Comparison of ENCODE assay signal across 16 mouse cellular contexts in genomic region chr11:66568386-66568791, GRCm38 (mm10). TPM values are rescaled to one million over a fixed set of nuclear protein-coding genes. Genes with fewer than 3 reads are reported as not detected.
DNase-seq lines count a peak whose midpoint lies in the region; ATAC-seq and TF ChIP-seq lines count a peak whose summit lies in the region.
"Had no signal": no experiment of that assay in that cellular context is flagged by ENCODE, and none has a peak within 500 bp of the region (broad histone marks: within the 10 kb centered on the region; RNA-seq: fewer than 3 reads in every experiment).

No protein-coding gene starts in this region.

- DNase-seq in forebrain, embryonic 11.5 days (ENCODE audit: low spot score), result no peak
- DNase-seq in ES-CJ7 (ENCODE audit: low read depth, low spot score), result peak; percentile 38
- DNase-seq in forebrain, postnatal 0 days, result peak; percentile 49
- peak; percentile 68 for DNase-seq in midbrain, embryonic 14.5 days
- no peak for DNase-seq in adrenal gland, adult 8-10 months
- no peak for DNase-seq in thymus, adult 2 months
- DNase-seq: gastrocnemius, adult 2 months; heart, postnatal 36 days; kidney, adult 18-20 months; kidney, postnatal 4 days; thymus, postnatal 4 days had no signal

- no peak overlapping the region for H3K27ac ChIP-seq in forebrain, embryonic 15.5 days (replicated peaks)
- no peak overlapping the region for H3K27ac ChIP-seq in forebrain, embryonic 11.5 days (ENCODE audit: low read depth, low read length)
- no peak overlapping the region for H3K27ac ChIP-seq in forebrain, postnatal 0 days (ENCODE audit: low read depth, low read length)
- no peak overlapping the region for H3K27ac ChIP-seq in midbrain, embryonic 14.5 days (replicated peaks; ENCODE audit: low read depth, low read length)
- no peak overlapping the region for H3K27ac ChIP-seq in thymus, adult 2 months (ENCODE audit: control insufficient read depth, insufficient read depth, low read length)
- H3K27ac ChIP-seq: gastrocnemius, adult 2 months had no signal

- no peak overlapping the region for H3K4me2 ChIP-seq in forebrain, embryonic 15.5 days (replicated peaks)
- H3K4me2 ChIP-seq in forebrain, embryonic 11.5 days (ENCODE audit: low read depth, low read length, severe bottlenecking), result no peak overlapping the region
- H3K4me2 ChIP-seq in forebrain, postnatal 0 days (ENCODE audit: low read depth), result no peak overlapping the region
- no peak overlapping the region for H3K4me2 ChIP-seq in midbrain, embryonic 14.5 days (ENCODE audit: low read length)
- H3K4me2 ChIP-seq: liver, embryonic 11.5 days had no signal

- ATAC-seq in forebrain, embryonic 15.5 days (replicated peaks), result peak; percentile 80
- no peak for ATAC-seq in forebrain, embryonic 11.5 days (replicated peaks; ENCODE audit: low FRiP score)
- ATAC-seq in forebrain, postnatal 0 days, result peak; percentile 71; the same call in 1 of the 2 replicates
- 0 out of 2 replicates have a peak, but pooled peaks have one; percentile 46 for ATAC-seq in midbrain, embryonic 14.5 days (ENCODE audit: low FRiP score, low TSS enrichment)

- TF ChIP-seq POLR2A in thymus, adult 2 months (IDR thresholded peaks at IDR 0.05; ENCODE audit: control insufficient read depth, extremely low read depth, insufficient read depth, low read length, poor library complexity), result no peak

- TF ChIP-seq CTCF in forebrain, postnatal 0 days (IDR thresholded peaks at IDR 0.05; ENCODE audit: low read depth), result no peak
- no peak for TF ChIP-seq CTCF in thymus, adult 2 months (IDR thresholded peaks at IDR 0.05; ENCODE audit: borderline replicate concordance, control insufficient read depth, extremely low read depth, insufficient read depth, low read length, poor library complexity)

- peaks cover 15% of the 10 kb centered on the region for H3K4me1 ChIP-seq in forebrain, embryonic 15.5 days
- no peaks in the 10 kb centered on the region for H3K4me1 ChIP-seq in forebrain, embryonic 11.5 days (replicated peaks; ENCODE audit: control insufficient read depth, insufficient read depth, low read length)
- H3K4me1 ChIP-seq in forebrain, postnatal 0 days (ENCODE audit: insufficient read depth), result 0 out of 2 replicates have a peak, but pooled peaks cover 8% of the 10 kb centered on the region
- H3K4me1 ChIP-seq in midbrain, embryonic 14.5 days (ENCODE audit: control insufficient read depth, insufficient read depth, low read length), result peaks cover 4% of the 10 kb centered on the region; the same call in 1 of the 2 replicates
- H3K4me1 ChIP-seq in thymus, adult 2 months (replicated peaks; ENCODE audit: control insufficient read depth, insufficient read depth, low read length), result no peaks in the 10 kb centered on the region
- H3K4me1 ChIP-seq: megakaryocyte, embryonic 14.5 days had no signal

- H3K9me3 ChIP-seq in forebrain, embryonic 15.5 days, result no peaks in the 10 kb centered on the region
- H3K9me3 ChIP-seq in forebrain, embryonic 11.5 days (ENCODE audit: control insufficient read depth, low read length), result no peaks in the 10 kb centered on the region
- no peaks in the 10 kb centered on the region for H3K9me3 ChIP-seq in forebrain, postnatal 0 days (ENCODE audit: low read length)
- no peaks in the 10 kb centered on the region for H3K9me3 ChIP-seq in midbrain, embryonic 14.5 days (ENCODE audit: control insufficient read depth, low read length)

- no peak overlapping the region for H3K9ac ChIP-seq in forebrain, embryonic 15.5 days (replicated peaks)
- H3K9ac ChIP-seq in forebrain, embryonic 11.5 days (ENCODE audit: low read length), result no peak overlapping the region
- no peak overlapping the region for H3K9ac ChIP-seq in forebrain, postnatal 0 days
- H3K9ac ChIP-seq in midbrain, embryonic 14.5 days (replicated peaks; ENCODE audit: low read length), result no peak overlapping the region

- 17% methylated on average over 4 of the region's 4 CpGs for WGBS in forebrain, embryonic 15.5 days
- 27% methylated on average over 4 of the region's 4 CpGs for WGBS in forebrain, embryonic 11.5 days
- 23% methylated on average over 4 of the region's 4 CpGs for WGBS in forebrain, postnatal 0 days
- WGBS in midbrain, embryonic 14.5 days, result 9% methylated on average over 4 of the region's 4 CpGs
- WGBS in thymus, adult 2 months, result 28% methylated on average over 4 of the region's 4 CpGs

- no peaks in the 10 kb centered on the region for H3K27me3 ChIP-seq in forebrain, embryonic 15.5 days
- peaks cover 2% of the 10 kb centered on the region for H3K27me3 ChIP-seq in forebrain, embryonic 11.5 days (ENCODE audit: control insufficient read depth, insufficient read depth, low read length)
- 0 out of 2 replicates have a peak, but pooled peaks cover 4% of the 10 kb centered on the region for H3K27me3 ChIP-seq in forebrain, postnatal 0 days (ENCODE audit: insufficient read depth, low read length)
- 0 out of 2 replicates have a peak, but pooled peaks cover 5% of the 10 kb centered on the region for H3K27me3 ChIP-seq in midbrain, embryonic 14.5 days (ENCODE audit: control insufficient read depth, insufficient read depth, low read length)
- no peaks in the 10 kb centered on the region for H3K27me3 ChIP-seq in thymus, adult 2 months (ENCODE audit: control insufficient read depth, insufficient read depth, low read length)
- H3K27me3 ChIP-seq: megakaryocyte, embryonic 14.5 days had no signal

- no peak overlapping the region for H3K4me3 ChIP-seq in forebrain, embryonic 15.5 days
- H3K4me3 ChIP-seq in forebrain, embryonic 11.5 days (ENCODE audit: low read depth, low read length), result no peak overlapping the region
- H3K4me3 ChIP-seq in forebrain, postnatal 0 days (ENCODE audit: low read depth, low read length), result no peak overlapping the region
- H3K4me3 ChIP-seq in midbrain, embryonic 14.5 days (replicated peaks; ENCODE audit: low read depth, low read length), result no peak overlapping the region
- H3K4me3 ChIP-seq in thymus, adult 2 months (ENCODE audit: control insufficient read depth, insufficient read depth, low read length), result no peak overlapping the region
- H3K4me3 ChIP-seq: gastrocnemius, adult 2 months; megakaryocyte, embryonic 14.5 days had no signal

- no peaks in the 10 kb centered on the region for H3K36me3 ChIP-seq in forebrain, embryonic 15.5 days
- no peaks in the 10 kb centered on the region for H3K36me3 ChIP-seq in forebrain, embryonic 11.5 days (ENCODE audit: control insufficient read depth, insufficient read depth, low read length)
- no peaks in the 10 kb centered on the region for H3K36me3 ChIP-seq in forebrain, postnatal 0 days (ENCODE audit: insufficient read depth)
- H3K36me3 ChIP-seq in midbrain, embryonic 14.5 days (ENCODE audit: control insufficient read depth, insufficient read depth, low read length), result no peaks in the 10 kb centered on the region
- no peaks in the 10 kb centered on the region for H3K36me3 ChIP-seq in thymus, adult 2 months (ENCODE audit: control insufficient read depth, insufficient read depth, low read length)

RNA-seq across cellular contexts. Expression of gene Shisa6, which starts 42.6 kb away (rescaled TPM):
- polyA plus RNA-seq in forebrain, embryonic 15.5 days (2015; fragmentation: Nextera tagmentation; extraction: Ambion mirVana), result 1.8 TPM in 2 replicates
- polyA plus RNA-seq in forebrain, embryonic 11.5 days (2014; fragmentation: Nextera tagmentation; extraction: Ambion mirVana), result 0.40 and 0.56 TPM in 2 replicates
- 7.0 and 10.0 TPM in 2 replicates for total RNA-seq in forebrain, postnatal 0 days (2014; rRNA removed)
- 2.4 and 4.0 TPM in 2 replicates for polyA plus RNA-seq in forebrain, postnatal 0 days (2015; fragmentation: Nextera tagmentation; extraction: Ambion mirVana)
- 2.9 and 3.8 TPM in 2 replicates for polyA plus RNA-seq in midbrain, embryonic 14.5 days (2014; fragmentation: Nextera tagmentation; extraction: Ambion mirVana)
- total RNA-seq in adrenal gland, adult 8-10 months (2022), result 1 to 10 TPM in 1 of 4 experiments, under 1 TPM in 3; 0.15 to 1.0 (median 0.61) TPM
- 1.8 and 2.1 TPM in 2 replicates for polyA plus RNA-seq in thymus, adult 2 months (2012; rRNA removed)
- total RNA-seq: MEL had no signal
- polyA plus RNA-seq: C2C12 had no signal

Comparison
In these comparisons a context has a peak if more than half of its experiments do, and no peak if none do; other contexts are left out.
1. DNase-seq: peak in ES-CJ7 (single experiment), forebrain, postnatal 0 days (single experiment) and midbrain, embryonic 14.5 days (single experiment); none in forebrain, embryonic 11.5 days (single experiment), adrenal gland, adult 8-10 months (single experiment) and thymus, adult 2 months (single experiment).